Mouse (Mus musculus): ENCODE measurements around the gene Pi4k2b.
"Not testable (repeated sequence)": the region's sequence is repeated elsewhere in the genome, so short reads cannot be mapped to it uniquely, and the experiment has no call there.

The Pi4k2b gene

DNA sequence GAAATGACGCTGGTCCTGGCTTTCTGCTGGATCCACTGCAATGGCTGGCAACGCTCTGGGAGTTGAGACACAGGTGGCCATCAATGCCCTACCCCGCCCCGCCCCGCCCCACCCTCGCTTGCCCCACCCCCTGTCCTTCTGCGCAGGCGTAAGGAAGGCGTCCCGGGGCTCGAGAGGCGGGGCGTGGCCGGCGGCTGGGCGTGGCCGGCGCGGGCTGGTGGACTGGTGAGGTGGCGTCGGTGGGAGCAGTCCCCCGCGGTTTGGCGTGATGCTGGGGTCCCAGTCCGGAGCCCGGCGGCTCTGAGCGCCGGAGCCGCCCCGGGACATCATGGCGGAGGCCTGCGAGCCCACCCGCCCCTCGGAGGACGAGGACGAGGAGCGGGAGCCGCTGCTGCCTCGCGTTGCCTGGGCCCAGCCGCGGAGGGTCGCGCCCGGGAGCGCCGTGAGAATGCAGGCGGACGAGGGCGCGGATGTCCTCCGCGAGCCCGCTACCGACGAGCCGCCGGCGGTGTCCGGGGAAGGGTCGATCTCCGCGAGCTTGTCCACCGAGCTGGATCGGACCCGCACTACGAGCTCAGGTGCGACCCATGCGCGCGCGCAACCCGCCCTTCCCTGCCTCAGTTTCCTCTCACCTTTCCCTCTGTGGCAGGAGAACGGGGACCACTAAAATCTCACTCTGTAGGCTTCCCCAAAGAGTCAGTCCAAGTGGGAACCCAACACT, at the start of gene Pi4k2b:
Gene Pi4k2b, plus strand, starts transcription at position 184 of the 721 bp plus-strand sequence.
- DNase-seq (ENCODE audit: low read depth, low spot score), result no peak

- DNase-seq (ENCODE audit: low read depth, low spot score), result no peak
Observed at GRCm38 (mm10) chr5:52697291-52697690, 44.1 kb upstream of the Pi4k2b start.

- not testable (repeated sequence) for DNase-seq (ENCODE audit: low read depth, low spot score)
Observed at GRCm38 (mm10) chr5:52697882-52698440, 43.4 kb upstream of the Pi4k2b start.

DNA sequence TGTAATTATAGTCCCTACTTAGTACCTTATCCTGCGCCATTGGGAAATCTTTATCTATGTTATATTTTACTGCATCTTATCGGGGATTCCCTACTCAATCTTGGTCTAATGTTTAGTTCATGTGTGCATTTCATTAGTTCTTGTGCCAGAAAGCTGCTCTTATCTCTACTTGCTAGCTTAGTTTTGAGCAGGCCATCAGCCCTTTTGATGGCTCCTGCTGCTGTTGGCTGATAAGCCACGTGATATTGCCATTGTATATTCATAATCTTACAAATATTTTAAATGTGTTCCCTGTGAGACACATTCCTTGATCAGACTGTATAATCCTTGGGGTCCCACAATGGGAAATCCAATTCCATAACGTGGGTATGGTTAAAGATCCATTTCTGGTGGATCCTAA, 36.8 kb upstream of the Pi4k2b start:
- no peak for DNase-seq (ENCODE audit: low read depth, low spot score)

GRCm38 (mm10) chr5:52712704-52713103, 28.7 kb upstream of the Pi4k2b start:
- DNase-seq (ENCODE audit: low read depth, low spot score), result no peak

DNA sequence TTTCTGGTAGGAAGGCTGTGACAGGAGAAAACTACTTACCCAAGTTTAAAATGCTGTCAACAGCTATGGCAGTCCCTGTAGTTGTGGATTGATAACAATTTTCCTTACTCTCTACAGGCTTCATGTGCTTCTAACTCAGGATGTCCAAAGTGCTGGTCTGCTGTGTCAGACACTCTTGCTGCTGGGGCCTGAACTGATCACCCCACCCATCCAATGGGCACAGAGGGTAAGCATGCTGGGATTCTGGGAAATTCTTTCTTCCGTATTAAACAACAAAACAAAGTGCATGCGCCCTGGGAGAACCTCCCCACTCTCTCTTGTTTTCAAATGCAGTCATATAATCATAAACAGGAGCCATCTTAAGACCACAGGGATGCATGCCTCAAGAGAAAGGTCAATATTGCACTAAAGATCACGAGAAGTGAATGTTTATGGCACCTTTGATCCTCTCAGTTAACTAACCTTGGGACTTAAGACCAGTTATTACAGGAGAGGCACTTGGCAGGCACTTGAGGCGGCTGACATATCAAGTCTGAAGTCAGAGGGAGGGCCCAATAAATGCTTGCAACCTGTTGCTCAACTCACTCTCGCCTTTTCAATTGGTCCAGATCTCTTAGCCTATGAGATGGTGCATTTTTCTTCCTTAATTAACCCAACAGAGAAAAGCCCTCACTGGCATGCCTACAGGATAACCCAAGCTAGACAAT, 24.5 kb upstream of the Pi4k2b start:
- DNase-seq (ENCODE audit: low read depth, low spot score), result no peak

DNA sequence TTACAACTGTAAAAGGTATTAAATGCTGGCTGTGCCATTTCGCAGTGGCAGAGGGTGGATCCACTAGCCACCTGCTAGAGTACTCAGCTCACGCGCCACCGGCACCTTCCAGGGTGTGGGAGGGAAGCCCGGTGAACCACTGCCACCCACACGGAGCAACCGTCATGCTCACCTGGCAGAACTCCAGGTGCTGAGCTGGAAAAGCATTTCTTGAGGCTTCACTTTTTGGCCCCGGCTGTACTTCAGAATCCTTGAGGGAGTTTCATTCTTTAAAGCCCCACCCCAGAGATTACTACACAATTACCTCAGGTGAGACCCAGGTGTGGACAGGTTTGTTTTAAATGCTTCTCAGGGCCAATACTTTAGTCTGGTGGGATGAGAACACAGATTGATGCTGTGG, 20.4 kb upstream of the Pi4k2b start:
- no peak for DNase-seq (ENCODE audit: low read depth, low spot score)

GRCm38 (mm10) chr5:52727747-52728146, 13.6 kb upstream of the Pi4k2b start:
- DNase-seq (ENCODE audit: low read depth, low spot score), result no peak

DNA sequence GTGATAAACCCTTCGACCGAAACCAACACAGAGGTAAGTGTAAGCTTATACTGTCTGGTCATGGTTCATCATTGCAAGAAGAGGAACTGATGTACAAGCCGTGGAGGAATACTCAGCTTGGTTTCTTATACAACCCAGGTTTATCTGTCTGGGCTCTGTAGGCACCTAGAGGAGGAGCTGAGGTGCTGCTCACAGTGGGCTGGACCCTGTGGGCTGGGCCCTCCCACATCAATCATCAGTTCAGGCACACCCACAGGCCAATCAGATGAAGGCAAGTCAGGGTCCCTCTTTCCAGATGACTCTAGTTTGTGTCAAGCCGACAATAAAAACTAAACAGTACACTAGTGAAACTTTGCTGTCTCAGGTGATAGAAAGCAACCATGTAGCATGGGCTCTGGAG, 8.6 kb upstream of the Pi4k2b start:
- DNase-seq (ENCODE audit: low read depth, low spot score), result no peak

DNA sequence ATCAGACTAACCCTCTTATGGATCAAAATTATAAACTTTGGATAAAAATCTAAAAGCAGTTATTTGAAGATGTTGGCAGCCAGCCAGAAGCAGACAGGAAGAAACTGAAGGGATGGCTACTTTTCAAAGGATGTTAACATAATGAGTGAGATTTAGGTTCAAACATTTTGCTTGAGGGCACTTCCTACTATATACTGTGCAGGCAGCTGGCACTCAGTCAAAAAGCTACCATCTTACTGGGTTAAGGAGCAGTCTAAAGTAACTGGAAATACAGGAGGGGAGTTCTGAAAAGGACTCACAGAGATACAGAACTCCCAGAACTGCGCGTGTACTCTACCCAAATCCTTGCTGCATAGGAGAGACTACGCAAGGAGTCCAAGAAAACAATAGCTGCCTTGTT, 5.3 kb upstream of the Pi4k2b start:
- DNase-seq (ENCODE audit: low read depth, low spot score), result no peak

DNA sequence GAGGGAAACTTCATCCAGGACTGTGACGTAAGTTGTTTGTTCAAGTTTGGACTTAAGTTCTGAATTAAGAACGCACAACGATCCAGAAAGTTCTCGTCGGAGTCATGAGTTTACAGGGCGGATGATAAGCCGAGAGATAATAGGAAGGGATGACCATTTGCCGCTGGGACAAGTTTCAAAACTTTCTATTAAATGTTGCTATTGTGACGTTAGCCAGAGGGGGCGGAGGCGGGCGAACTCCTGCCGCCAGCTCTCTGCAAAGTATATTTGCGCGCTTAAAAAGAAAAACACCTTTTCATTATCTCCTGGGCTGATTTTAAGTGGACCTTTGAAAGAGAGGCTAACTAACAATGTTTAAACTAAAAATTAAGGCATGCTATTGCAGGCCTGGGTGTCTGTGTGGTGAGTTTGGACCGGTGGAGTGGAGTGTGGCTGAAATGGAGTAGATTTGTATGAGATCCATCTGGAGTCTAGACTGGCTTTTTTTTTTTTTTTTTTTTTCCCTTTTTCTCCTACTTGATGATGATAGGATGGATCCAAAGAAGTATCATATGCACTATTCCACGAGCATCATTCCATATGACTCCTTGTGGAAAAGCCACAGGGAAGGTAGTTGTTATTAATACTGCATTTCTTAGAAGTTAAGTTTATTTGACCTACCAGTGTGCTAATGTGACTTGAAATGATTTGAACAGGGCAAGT, 889 bp downstream of the Pi4k2b start:
- DNase-seq (ENCODE audit: low read depth, low spot score), result no peak

GRCm38 (mm10) chr5:52743231-52743630, 1.9 kb downstream of the Pi4k2b start:
- DNase-seq (ENCODE audit: low read depth, low spot score), result no peak

- DNase-seq (ENCODE audit: low read depth, low spot score), result no peak
Observed at GRCm38 (mm10) chr5:52746920-52747319, 5.5 kb downstream of the Pi4k2b start.

DNA sequence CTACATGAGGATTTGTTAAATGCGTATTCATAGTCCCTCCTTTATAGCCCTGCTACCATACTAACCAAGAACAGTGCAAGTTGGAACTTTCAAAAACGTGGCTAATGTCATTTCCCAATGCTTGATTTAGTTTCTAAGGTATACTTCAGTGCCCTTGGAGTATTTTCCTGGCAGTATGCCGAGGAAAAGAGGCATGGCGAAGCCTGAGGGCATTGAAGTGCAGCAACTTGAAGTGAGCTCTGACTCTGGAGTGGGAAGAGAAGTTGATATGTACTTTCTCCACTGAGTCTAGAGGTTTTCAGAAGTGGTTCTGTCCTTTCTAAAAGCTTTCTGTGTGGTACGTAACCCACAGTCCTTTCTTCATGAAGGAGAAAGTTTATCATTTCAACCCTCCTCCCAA, 7.4 kb downstream of the Pi4k2b start:
- DNase-seq (ENCODE audit: low read depth, low spot score), result no peak

DNA sequence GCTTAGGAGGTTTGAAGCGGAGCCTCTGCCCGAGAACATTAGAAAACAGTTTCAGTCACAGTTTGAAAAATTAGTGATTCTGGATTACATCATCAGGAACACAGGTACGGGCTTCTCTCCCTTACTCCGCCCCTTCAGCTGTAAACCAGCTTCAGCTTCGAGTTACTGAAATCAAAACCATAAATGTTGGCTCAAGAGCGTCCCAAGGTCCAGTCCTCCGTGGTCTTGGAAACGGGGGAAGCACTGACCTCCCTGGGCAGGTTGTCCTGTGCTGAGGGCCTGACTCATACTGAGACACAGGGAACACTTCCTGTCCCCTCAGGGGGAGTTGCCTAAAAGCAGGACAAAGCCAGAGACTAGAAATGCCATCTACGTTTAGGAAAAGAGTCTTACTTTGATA, 11.8 kb downstream of the Pi4k2b start:
- DNase-seq (ENCODE audit: low read depth, low spot score), result no peak

GRCm38 (mm10) chr5:52754196-52754595, 12.8 kb downstream of the Pi4k2b start:
- no peak for DNase-seq (ENCODE audit: low read depth, low spot score)

DNA sequence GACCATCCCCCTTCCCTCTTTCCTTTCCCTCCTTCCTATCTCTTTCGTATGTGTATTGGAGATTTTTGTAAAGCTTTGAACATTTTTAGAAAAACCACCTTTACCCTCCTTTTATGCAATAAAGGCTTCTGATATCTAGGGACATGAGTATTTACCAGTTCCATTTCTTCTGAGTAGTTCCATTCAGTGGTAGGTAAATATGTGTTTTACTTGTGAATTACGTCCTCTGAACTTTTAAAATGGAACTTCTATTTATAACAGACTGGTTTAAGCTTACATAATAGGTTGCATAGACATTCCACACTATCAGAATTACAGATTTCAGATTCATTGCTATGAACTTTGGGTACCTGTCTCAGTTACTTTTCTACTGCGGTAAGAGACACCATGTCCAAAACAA, 14.0 kb downstream of the Pi4k2b start:
- no peak for DNase-seq (ENCODE audit: low read depth, low spot score)

DNA sequence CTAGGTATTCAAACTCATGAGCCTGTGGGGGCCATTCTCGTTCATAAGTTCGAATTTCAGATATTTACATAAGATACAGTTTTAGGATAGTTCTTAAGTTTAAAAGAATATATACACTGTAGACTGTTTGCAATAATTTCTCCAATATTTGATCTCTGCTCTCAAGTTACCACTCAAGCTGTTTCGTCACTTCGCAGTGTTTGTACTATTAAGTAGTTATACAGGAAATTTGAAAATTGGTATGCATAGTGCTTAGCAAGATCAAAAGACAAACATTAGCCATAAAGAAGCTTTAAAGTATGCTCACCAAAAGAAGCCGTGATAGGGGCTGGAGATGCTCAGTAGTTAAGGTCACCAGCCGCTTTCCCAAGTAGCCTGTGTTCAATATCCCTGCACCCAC, 14.6 kb downstream of the Pi4k2b start:
- DNase-seq (ENCODE audit: low read depth, low spot score), result no peak

- no peak for DNase-seq (ENCODE audit: low read depth, low spot score)
Observed at GRCm38 (mm10) chr5:52762586-52762985, 21.2 kb downstream of the Pi4k2b start.

DNA sequence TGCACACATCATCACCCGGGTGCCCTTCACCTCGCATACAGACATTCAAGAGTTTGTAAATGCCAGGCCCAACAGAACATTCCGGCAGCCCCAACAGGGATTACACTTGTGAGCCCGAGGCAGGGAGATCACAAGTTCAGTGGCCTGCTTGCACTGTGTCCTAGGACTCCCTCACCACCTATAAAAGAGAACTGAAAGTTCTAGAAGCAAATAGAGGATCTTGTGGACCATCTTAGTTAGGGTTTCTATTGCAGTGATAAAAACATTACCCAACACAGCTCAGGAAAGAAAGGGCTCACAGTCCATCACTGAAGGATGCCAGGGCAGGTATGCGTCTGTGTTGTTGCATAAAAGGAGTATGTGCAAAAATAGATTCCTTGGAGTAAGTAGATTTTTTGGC, 32.9 kb downstream of the Pi4k2b start:
- DNase-seq (ENCODE audit: low read depth, low spot score), result no peak

GRCm38 (mm10) chr5:52775237-52775636, 33.9 kb downstream of the Pi4k2b start, which contains the start of gene Zcchc4:
TSS of gene Zcchc4 (plus strand) at chr5:52775409.
- DNase-seq (ENCODE audit: low read depth, low spot score), result no peak

All from telencephalon, adult 2 months (tissue).